Mouse (Mus musculus) intestine, embryonic 14.5 days (tissue): ENCODE measurements around the gene Slc44a4. TPM values are rescaled to one million over a fixed set of nuclear protein-coding genes. Genes with fewer than 3 reads are reported as not detected.
"Not testable (repeated sequence)": the region's sequence is repeated elsewhere in the genome, so short reads cannot be mapped to it uniquely, and the experiment has no call there.

Experiments used
- ATAC-seq: fragments of 200-750 bp; cut with Nextera tagmentation; replicated peaks from 2 replicates; pipeline ENCODE4 v1.8.0; 2017; ENCODE audit warnings: low read depth, moderate number of reproducible peaks, moderate TSS enrichment, moderate library complexity; ENCODE audit not compliant: low FRiP score, low TSS enrichment
- DNase-seq: peaks from one replicate; pipeline ENCODE4 v3.0.0-alpha.2; 2018; ENCODE audit warnings: low spot score
- H3K27ac ChIP-seq: fragments of 300-500 bp; sonication (generic); 2 replicates; pipeline ENCODE4 v1.5.1; 2014; ENCODE audit warnings: low read depth, mild to moderate bottlenecking, control low read depth
- H3K27me3 ChIP-seq: fragments of 300-500 bp; sonication (generic); replicated peaks from 2 replicates; pipeline ENCODE4 v1.6.1; 2014; ENCODE audit warnings: low read length, control low read depth; ENCODE audit not compliant: control insufficient read depth, insufficient read depth
- H3K36me3 ChIP-seq: fragments of 300-500 bp; sonication (generic); 2 replicates; pipeline ENCODE4 v1.6.1; 2014; ENCODE audit warnings: low read length, control low read depth; ENCODE audit not compliant: control insufficient read depth, insufficient read depth
- H3K4me1 ChIP-seq: fragments of 300-500 bp; sonication (generic); replicated peaks from 2 replicates; pipeline ENCODE4 v1.6.1; 2014; ENCODE audit warnings: low read length, control low read depth, mixed read lengths; ENCODE audit not compliant: control insufficient read depth, insufficient read depth
- H3K4me2 ChIP-seq: fragments of 300-500 bp; sonication (generic); 2 replicates; pipeline ENCODE4 v1.6.1; 2014; ENCODE audit warnings: low read length
- H3K4me3 ChIP-seq: fragments of 300-500 bp; sonication (generic); 2 replicates; pipeline ENCODE4 v1.5.1; 2014; ENCODE audit warnings: low read depth, low read length, control low read depth, mixed read lengths
- H3K9ac ChIP-seq: fragments of 300-500 bp; sonication (generic); 2 replicates; pipeline ENCODE4 v1.6.1; 2014; ENCODE audit warnings: mild to moderate bottlenecking, low read length
- H3K9me3 ChIP-seq: fragments of 300-500 bp; sonication (generic); 2 replicates; pipeline ENCODE4 v1.6.1; 2016; ENCODE audit warnings: low read length, control low read depth; ENCODE audit not compliant: control insufficient read depth
- WGBS: fragments of 180-500 bp; shearing (Covaris S2); extraction: QIAGEN DNeasy Blood & Tissue Kit; methylation state at CpG from one replicate; pipeline ENCODE4 v1.1.7; 2014; 5-methylcytosine and 5-hydroxymethylcytosine counted together
- polyA plus RNA-seq: library from polyadenylated mRNA; unstranded; fragments of >200 nt; fragmentation: Nextera tagmentation; extraction: Ambion mirVana; gene quantifications from 2 replicates; pipeline ENCODE4 v1.2.1, GENCODE M21; 2014

Gene Slc44a4
- polyA plus RNA-seq, 1 experiment from 2014 or later: 28.4 TPM

GRCm38 (mm10) chr17:34943128-34943815 lies 29.0 kb downstream of the Slc44a4 start:
- H3K4me2 ChIP-seq: no peak overlapping the region
- ATAC-seq: peak; percentile 45; the same call in 1 of the 2 replicates
- H3K9ac ChIP-seq: no peak overlapping the region

GRCm38 (mm10) chr17:34944362-34944761 lies 30.1 kb downstream of the Slc44a4 start:
- H3K9ac ChIP-seq: no peak overlapping the region
- H3K9me3 ChIP-seq: 0 out of 2 replicates have a peak, but pooled peaks cover 2% of the 10 kb centered on the region
- no peak overlapping the region for H3K4me2 ChIP-seq
- ATAC-seq (no peak), DNase-seq (no peak)
- no peak overlapping the region for H3K4me3 ChIP-seq
- H3K4me1 ChIP-seq: peaks cover 6% of the 10 kb centered on the region
- H3K27me3 ChIP-seq: no peaks in the 10 kb centered on the region
- H3K27ac ChIP-seq: no peak overlapping the region
- no peaks in the 10 kb centered on the region; the same call in 1 of the 2 replicates for H3K36me3 ChIP-seq

More at GRCm38 (mm10) chr17:34943128-34943815, 29.0 kb downstream of the Slc44a4 start:
- Histone ChIP-seq H3K4me1 (peaks cover 6% of the 10 kb centered on the region), H3K4me3 (no peak overlapping the region), H3K27ac (peak overlapping the region; percentile 65), H3K9me3 (0 out of 2 replicates have a peak, but pooled peaks cover 2% of the 10 kb centered on the region), H3K27me3 (no peaks in the 10 kb centered on the region), H3K36me3 (no peaks in the 10 kb centered on the region)
- WGBS: 72% methylated on average over 4 of the region's 4 CpGs
- DNase-seq: peak; percentile 63

GRCm38 (mm10) chr17:34946486-34947140 lies 32.3 kb downstream of the Slc44a4 start:
- Histone ChIP-seq H3K36me3 (peaks cover 21% of the 10 kb centered on the region), H3K4me3 (no peak overlapping the region), H3K27me3 (no peaks in the 10 kb centered on the region), H3K4me1 (peaks cover 8% of the 10 kb centered on the region), H3K9me3 (0 out of 2 replicates have a peak, but pooled peaks cover 2% of the 10 kb centered on the region), H3K27ac (no peak overlapping the region), H3K4me2 (no peak overlapping the region), H3K9ac (no peak overlapping the region)
- WGBS: 90% methylated on average over 5 of the region's 5 CpGs
- ATAC-seq: no peak
- no peak for DNase-seq

DNA sequence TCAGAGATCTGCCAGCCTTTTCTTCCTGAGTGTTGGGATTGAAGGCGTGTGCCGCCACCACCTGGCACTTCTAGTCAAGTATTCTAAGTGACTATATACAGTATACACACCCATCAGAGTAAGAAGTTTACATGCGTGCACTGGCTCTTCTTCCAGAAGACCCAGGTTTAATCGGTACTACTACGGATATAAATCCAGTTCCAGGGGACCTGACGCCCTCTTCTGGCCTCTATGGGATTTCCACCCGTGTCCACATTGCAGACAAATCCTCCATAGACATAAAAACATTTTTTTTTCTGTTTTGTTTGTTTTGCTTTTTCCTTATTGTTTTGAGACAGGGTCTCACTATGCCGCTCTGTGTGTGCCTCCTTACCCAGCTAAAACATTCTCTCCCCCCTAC lies 33.3 kb downstream of the Slc44a4 start:
- no peak overlapping the region for H3K9ac ChIP-seq
- no peak for ATAC-seq
- no peak overlapping the region for H3K27ac ChIP-seq
- H3K4me2 ChIP-seq: no peak overlapping the region
- no peaks in the 10 kb centered on the region for H3K27me3 ChIP-seq
- 27% methylated on average over 8 of the region's 8 CpGs for WGBS
- peaks cover 21% of the 10 kb centered on the region for H3K36me3 ChIP-seq
- peaks cover 4% of the 10 kb centered on the region; the same call in 1 of the 2 replicates for H3K4me1 ChIP-seq
- H3K4me3 ChIP-seq: no peak overlapping the region
- H3K9me3 ChIP-seq: 0 out of 2 replicates have a peak, but pooled peaks cover 2% of the 10 kb centered on the region
- DNase-seq: no peak

DNA sequence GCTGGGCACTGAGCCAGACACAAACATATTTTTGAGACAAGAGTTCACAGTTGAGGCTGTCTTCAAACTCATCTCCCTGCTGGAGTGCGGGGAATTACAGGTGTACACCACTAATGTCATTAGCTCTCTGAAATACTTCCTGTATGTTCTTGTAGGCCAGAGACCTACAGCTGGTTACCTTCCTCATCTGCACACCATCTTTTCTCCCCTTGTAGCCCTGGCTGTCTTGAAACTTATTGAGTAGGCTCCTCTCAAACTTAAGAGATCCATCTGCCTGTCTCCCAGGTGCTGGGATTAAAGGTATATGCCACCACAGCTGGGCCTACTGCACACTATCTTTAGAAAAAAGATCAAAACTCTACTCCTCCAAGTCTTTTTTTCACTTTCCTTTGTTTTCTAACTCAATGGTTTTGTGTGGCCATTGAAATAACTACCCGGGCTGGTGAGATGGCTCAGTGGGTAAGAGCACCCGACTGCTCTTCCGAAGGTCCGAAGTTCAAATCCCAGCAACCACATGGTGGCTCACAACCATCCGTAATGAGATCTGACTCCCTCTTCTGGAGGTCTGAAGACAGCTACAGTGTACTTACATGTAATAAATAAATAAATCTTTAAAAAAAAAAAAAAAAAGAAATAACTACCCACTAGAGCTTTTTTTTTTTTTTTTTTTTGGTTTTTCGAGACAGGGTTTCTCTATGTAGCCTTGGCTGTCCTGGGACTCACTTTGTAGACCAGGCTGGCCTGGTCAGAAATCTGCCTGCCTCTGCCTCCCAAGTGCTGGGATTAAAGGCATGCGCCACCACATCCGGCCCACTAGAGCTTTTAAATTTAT lies 34.7 kb downstream of the Slc44a4 start:
- not testable (repeated sequence) for H3K4me3 ChIP-seq, H3K4me2 ChIP-seq, H3K9me3 ChIP-seq, H3K9ac ChIP-seq, ATAC-seq, H3K27me3 ChIP-seq, H3K4me1 ChIP-seq, DNase-seq
- WGBS: 66% methylated on average over 9 of the region's 9 CpGs
- peaks cover 21% of the 10 kb centered on the region for H3K36me3 ChIP-seq
- H3K27ac ChIP-seq: peak overlapping the region; percentile 96

DNA sequence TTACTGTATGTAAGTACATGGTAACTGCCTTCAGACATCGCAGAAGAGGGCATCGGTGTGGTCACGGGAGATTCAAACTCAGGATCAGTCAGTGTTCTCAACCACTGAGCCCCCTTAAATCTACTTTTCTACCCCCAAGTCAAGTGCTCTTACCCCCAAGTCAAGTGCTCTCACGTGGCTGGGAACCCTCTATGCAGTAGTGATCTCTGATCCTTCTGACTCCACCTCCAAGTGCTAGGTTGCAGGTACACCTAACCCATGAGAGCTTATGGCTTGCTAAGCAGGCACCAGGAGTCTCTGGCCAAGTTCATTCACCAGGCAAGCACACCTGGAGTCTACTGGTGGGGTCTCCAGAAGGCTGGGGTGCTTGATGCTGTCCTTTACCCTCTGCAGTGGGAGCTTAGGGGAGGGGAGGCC lies 35.3 kb downstream of the Slc44a4 start:
- Histone ChIP-seq H3K27ac (peak overlapping the region; percentile 96), H3K4me2 (peak overlapping the region; percentile 91), H3K27me3 (no peaks in the 10 kb centered on the region), H3K4me3 (peak overlapping the region; percentile 100; the same call in 1 of the 2 replicates), H3K4me1 (peaks cover 4% of the 10 kb centered on the region; the same call in 1 of the 2 replicates), H3K36me3 (peaks cover 21% of the 10 kb centered on the region), H3K9ac (no peak overlapping the region; the same call in 1 of the 2 replicates), H3K9me3 (0 out of 2 replicates have a peak, but pooled peaks cover 2% of the 10 kb centered on the region)
- DNase-seq (peak; percentile 59), ATAC-seq (0 out of 2 replicates have a peak, but pooled peaks have one; percentile 3)
- 40% methylated on average over 4 of the region's 4 CpGs for WGBS

DNA sequence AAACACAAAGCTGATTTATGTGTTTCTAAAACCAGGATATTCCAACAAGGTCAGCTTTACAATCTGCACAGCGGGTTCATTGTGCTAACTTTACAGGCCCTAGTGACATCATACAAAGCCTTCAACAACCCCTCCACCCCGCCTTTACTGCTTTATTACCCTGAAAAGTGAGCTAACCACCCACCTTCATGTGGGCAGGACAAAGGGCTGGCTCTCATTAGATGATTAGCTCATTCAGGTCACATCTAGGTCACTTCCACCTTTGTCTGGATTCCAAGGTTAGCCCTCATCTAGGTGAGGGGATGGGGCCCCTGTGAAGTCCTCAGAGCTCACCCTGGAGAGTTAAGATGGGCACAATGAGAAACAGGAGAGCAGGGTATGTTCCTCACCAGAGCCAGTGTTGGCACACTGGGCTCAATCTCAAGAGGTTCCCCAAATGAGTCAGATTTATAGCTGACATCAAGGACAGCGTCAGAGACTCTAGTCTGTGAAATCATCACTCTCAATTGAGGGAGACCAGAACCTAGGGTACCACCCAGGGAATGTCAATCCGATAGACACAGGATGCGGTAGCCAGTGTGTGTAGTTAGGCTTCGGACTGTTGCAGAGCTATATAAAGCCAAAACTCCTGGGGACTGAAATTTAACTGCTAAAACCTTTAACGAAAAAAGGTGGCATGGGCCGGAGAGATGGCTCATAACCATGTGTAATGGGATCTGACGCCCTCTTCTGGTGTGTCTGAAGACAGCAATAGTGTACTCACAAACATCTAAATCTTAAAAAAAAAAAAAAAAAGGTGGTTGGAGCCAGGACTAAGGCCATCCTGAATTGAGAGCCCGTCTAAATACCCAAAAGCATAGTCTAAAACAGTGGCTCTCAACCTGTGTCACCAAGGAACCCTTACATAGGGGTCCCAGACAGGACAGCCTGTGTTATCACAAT lies 36.5 kb downstream of the Slc44a4 start:
- H3K4me3 ChIP-seq: peak overlapping the region; percentile 100
- H3K4me2 ChIP-seq: peak overlapping the region; percentile 91
- ATAC-seq (peak; percentile 43), DNase-seq (peak; percentile 73)
- H3K27me3 ChIP-seq: no peaks in the 10 kb centered on the region
- H3K9ac ChIP-seq: peak overlapping the region; percentile 100
- H3K27ac ChIP-seq: peak overlapping the region; percentile 96
- H3K36me3 ChIP-seq: peaks cover 21% of the 10 kb centered on the region
- WGBS: 32% methylated on average over 10 of the region's 10 CpGs
- peaks cover 4% of the 10 kb centered on the region; the same call in 1 of the 2 replicates for H3K4me1 ChIP-seq
- no peaks in the 10 kb centered on the region for H3K9me3 ChIP-seq
